Mouse (Mus musculus): ENCODE results near the gene Bola1. TPM values are rescaled to one million over a fixed set of nuclear protein-coding genes. Genes with fewer than 3 reads are reported as not detected.
A peak's percentile ranks its signal among the peaks of the same experiment; 100 is the strongest.

Gene Bola1
- polyA plus RNA-seq, 1 experiment = 48.1 TPM

- TF ChIP-seq POLR2A (IDR thresholded peaks at IDR 0.05; ENCODE audit: borderline replicate concordance, extremely low read depth, insufficient read depth, insufficient read length, poor library complexity, severe bottlenecking) (no peak), CTCF (IDR thresholded peaks at IDR 0.05; ENCODE audit: borderline replicate concordance, extremely low read depth, insufficient read depth, insufficient read length) (no peak)
- DNase-seq (ENCODE audit: low read depth) = no peak
These were observed 67.7 kb downstream of the Bola1 start for GRCm38 (mm10) chr3:96151836-96152235.

GRCm38 (mm10) chr3:96147950-96148349, 71.6 kb downstream of the Bola1 start:
- TF ChIP-seq CTCF (IDR thresholded peaks at IDR 0.05; ENCODE audit: borderline replicate concordance, extremely low read depth, insufficient read depth, insufficient read length) = peak; percentile 55; the same call in 1 of the 2 replicates
- no peak for TF ChIP-seq POLR2A (IDR thresholded peaks at IDR 0.05; ENCODE audit: borderline replicate concordance, extremely low read depth, insufficient read depth, insufficient read length, poor library complexity, severe bottlenecking)
- peak; percentile 83 for DNase-seq (ENCODE audit: low read depth)

Other genes starting within 250 kb of the Bola1 start
- 180 and 199 TPM in 2 replicates for gene Plekho1, start 223.7 kb downstream of the Bola1 start, polyA plus RNA-seq (2012; rRNA removed)
- gene Vps45, start 161.2 kb downstream of the Bola1 start, polyA plus RNA-seq (2012; rRNA removed) = 30.8 and 31.3 TPM in 2 replicates
- 7.0 and 8.6 TPM in 2 replicates for gene Otud7b, start 115.2 kb downstream of the Bola1 start, polyA plus RNA-seq (2012; rRNA removed)
- gene Mtmr11, start 57.7 kb downstream of the Bola1 start, polyA plus RNA-seq (2012; rRNA removed) = 10.1 and 10.2 TPM in 2 replicates
- gene Sf3b4, start 47.4 kb downstream of the Bola1 start, polyA plus RNA-seq (2012; rRNA removed) = 112 and 140 TPM in 2 replicates
- 101 and 136 TPM in 2 replicates for gene Sv2a, start 38.6 kb downstream of the Bola1 start, polyA plus RNA-seq (2012; rRNA removed)
- 2.2 and 10.2 TPM in 2 replicates for gene Hist2h2ab, start 156 bp upstream of the Bola1 start, polyA plus RNA-seq (2012; rRNA removed)
- 8.3 and 12.6 TPM in 2 replicates for gene Hist2h2ac, start 1.2 kb upstream of the Bola1 start, polyA plus RNA-seq (2012; rRNA removed)
- gene Hist2h2be, start 1.4 kb upstream of the Bola1 start, polyA plus RNA-seq (2012; rRNA removed) = 12.3 and 19.6 TPM in 2 replicates
- gene Hist2h3c2, start 19.4 kb upstream of the Bola1 start, polyA plus RNA-seq (2012; rRNA removed) = 62.0 and 84.4 TPM in 2 replicates
- gene Hist2h2aa2, start 20.6 kb upstream of the Bola1 start, polyA plus RNA-seq (2012; rRNA removed) = 7.9 and 27.8 TPM in 2 replicates
- gene Hist2h2aa1, start 25.8 kb upstream of the Bola1 start, polyA plus RNA-seq (2012; rRNA removed) = 90.6 and 97.0 TPM in 2 replicates
- not detected in 2 replicates for gene Hist2h3c1, start 27.0 kb upstream of the Bola1 start, polyA plus RNA-seq (2012; rRNA removed)
- gene Hist2h4, start 43.6 kb upstream of the Bola1 start, polyA plus RNA-seq (2012; rRNA removed) = 5.9 and 7.0 TPM in 2 replicates
- 76.5 and 89.8 TPM in 2 replicates for gene Hist2h3b, start 48.9 kb upstream of the Bola1 start, polyA plus RNA-seq (2012; rRNA removed)
- 9.3 and 14.5 TPM in 2 replicates for gene Hist2h2bb, start 50.0 kb upstream of the Bola1 start, polyA plus RNA-seq (2012; rRNA removed)
- 1.4 and 1.8 TPM in 2 replicates for gene Fcgr1, start 74.3 kb upstream of the Bola1 start, polyA plus RNA-seq (2012; rRNA removed)
- gene BC107364, start 232.6 kb upstream of the Bola1 start, polyA plus RNA-seq (2012; rRNA removed) = 0.05 TPM in 1 of 2 replicates, not detected in the other

Data from brain, embryonic 14.5 days (tissue).